Mouse (Mus musculus) heart, adult 8-10 months (tissue): Measurements from ENCODE around the gene Gnas. TPM values are rescaled to one million over a fixed set of nuclear protein-coding genes. Genes with fewer than 3 reads are reported as not detected.
"Not testable (repeated sequence)": the region's sequence is repeated elsewhere in the genome, so short reads cannot be mapped to it uniquely, and the experiment has no call there.

Source experiments
- DNase-seq: peaks from one replicate; pipeline ENCODE4 v3.0.0; 2022; ENCODE audit warnings: low spot score
- total RNA-seq, 4 experiments: library from RNA; stranded (reverse); gene quantifications; 2 replicates each; pipeline ENCODE4 v1.2.4; 2022

Gene Gnas
- total RNA-seq, 4 experiments from 2014 or later: 1,172 to 1,307 (median 1,221) TPM

- DNase-seq: no peak
Observed at GRCm38 (mm10) chr2:174294457-174294856, 10.3 kb downstream of the Gnas start.

GRCm38 (mm10) chr2:174295175-174295899 is 11.2 kb downstream of the Gnas start:
- DNase-seq: no peak

GRCm38 (mm10) chr2:174295900-174296465 is 11.9 kb downstream of the Gnas start:
- no peak for DNase-seq

GRCm38 (mm10) chr2:174297086-174297571 is 13.0 kb downstream of the Gnas start:
- no peak for DNase-seq

- DNase-seq: no peak
Observed at GRCm38 (mm10) chr2:174297851-174298250, 13.7 kb downstream of the Gnas start.

GRCm38 (mm10) chr2:174298471-174298870 is 14.4 kb downstream of the Gnas start:
- DNase-seq: no peak

GRCm38 (mm10) chr2:174299091-174299770 is 15.1 kb downstream of the Gnas start:
- no peak for DNase-seq

GRCm38 (mm10) chr2:174299771-174300160 is 15.6 kb downstream of the Gnas start:
- DNase-seq: no peak

- DNase-seq: no peak
Observed at GRCm38 (mm10) chr2:174300186-174300585, 16.1 kb downstream of the Gnas start.

- no peak for DNase-seq
Observed at GRCm38 (mm10) chr2:174300666-174301065, 16.5 kb downstream of the Gnas start.

- no peak for DNase-seq
Observed at GRCm38 (mm10) chr2:174302526-174302925, 18.4 kb downstream of the Gnas start.

GRCm38 (mm10) chr2:174305646-174306045 is 21.5 kb downstream of the Gnas start:
- DNase-seq: no peak

GRCm38 (mm10) chr2:174307903-174308302 is 23.8 kb downstream of the Gnas start:
- no peak for DNase-seq

- DNase-seq: no peak
Observed at GRCm38 (mm10) chr2:174310913-174311514, 26.9 kb downstream of the Gnas start.

GRCm38 (mm10) chr2:174311613-174312012 is 27.5 kb downstream of the Gnas start:
- DNase-seq: no peak

- peak; percentile 85 for DNase-seq
Observed at GRCm38 (mm10) chr2:174312118-174312647, 28.1 kb downstream of the Gnas start.

GRCm38 (mm10) chr2:174312661-174313060 is 28.5 kb downstream of the Gnas start:
- no peak for DNase-seq

GRCm38 (mm10) chr2:174315445-174315844 is 31.3 kb downstream of the Gnas start:
- DNase-seq: not testable (repeated sequence)

GRCm38 (mm10) chr2:174316661-174317060 is 32.5 kb downstream of the Gnas start:
- DNase-seq: no peak

- no peak for DNase-seq
Observed at GRCm38 (mm10) chr2:174325989-174326388, 41.9 kb downstream of the Gnas start.

GRCm38 (mm10) chr2:174326481-174326880 is 42.4 kb downstream of the Gnas start:
- no peak for DNase-seq
